Mouse (Mus musculus): ENCODE measurements around the gene Atp8b2.

DNA sequence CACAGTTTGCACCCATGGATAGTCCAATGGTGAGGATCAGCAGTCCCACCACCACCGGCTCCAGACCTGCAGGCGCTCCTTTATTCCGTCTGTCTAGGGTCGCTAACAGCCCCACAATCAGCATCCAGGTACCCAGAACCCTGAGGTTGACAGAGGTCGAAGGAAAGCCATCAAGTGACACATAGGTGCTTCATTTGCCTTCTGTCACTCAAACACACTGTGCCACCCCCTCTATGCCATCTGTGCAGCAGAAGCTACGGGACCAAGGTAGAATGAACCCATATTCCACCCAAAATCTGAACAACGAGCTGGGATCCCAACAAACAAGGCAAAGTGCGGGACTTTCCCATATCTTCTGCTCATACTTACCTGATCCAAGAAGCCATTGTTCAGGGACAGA is 2.2 kb upstream of the Atp8b2 start:
- TF ChIP-seq CTCF (IDR thresholded peaks at IDR 0.05; ENCODE audit: low read depth): no peak
- TF ChIP-seq EP300 (optimal IDR thresholded peaks at IDR 0.05): no peak

Data from stomach, postnatal 0 days (tissue).